Comparison of ENCODE assay signal across 8 mouse cellular contexts in genomic region chr11:19835221-19835745, GRCm38 (mm10).
DNase-seq lines count a peak whose midpoint lies in the region.

No protein-coding gene starts in this region.

- peak; percentile 32 for DNase-seq in adrenal gland, postnatal 10 days
- no peak for DNase-seq in adrenal gland, postnatal 4 days (ENCODE audit: low spot score in 2 of 2)
- DNase-seq in adrenal gland, postnatal 25 days, result peak; percentile 19
- DNase-seq in frontal cortex, postnatal 25 days (ENCODE audit: low spot score in 2 of 2), result peak; percentile 22 to 54
- DNase-seq in left cerebral cortex, postnatal 14 days (ENCODE audit: low spot score in 2 of 2), result peak; percentile 73 to 90
- peak; percentile 76 to 83 for DNase-seq in right cerebral cortex, adult 2 months (ENCODE audit: low spot score in 2 of 2)
- DNase-seq in spleen, postnatal 10 days (ENCODE audit: low spot score in 2 of 2), result no peak
- DNase-seq in urinary bladder, postnatal 4 days (ENCODE audit: low spot score in 2 of 2), result no peak

- intact Hi-C loops in left cerebral cortex, postnatal 14 days (cut with DNase I), result loop anchor here (1.0 to 2.0 kb wide), 2 partner anchors 64 to 90 kb away; partner anchors contain the start of gene Spred2

Comparison
In these comparisons a context has a peak if more than half of its experiments do, and no peak if none do; other contexts are left out.
1. DNase-seq: peak in adrenal gland, postnatal 10 days (single experiment), adrenal gland, postnatal 25 days (single experiment), frontal cortex, postnatal 25 days (2 of 2), left cerebral cortex, postnatal 14 days (2 of 2) and right cerebral cortex, adult 2 months (2 of 2); none in adrenal gland, postnatal 4 days (0 of 2), spleen, postnatal 10 days (0 of 2) and urinary bladder, postnatal 4 days (0 of 2).